In genomic region chr17:47832501-47833028, GRCm38 (mm10) we compare ENCODE assay signal across 9 mouse cellular contexts. TPM values are rescaled to one million over a fixed set of nuclear protein-coding genes. Genes with fewer than 3 reads are reported as not detected.
DNase-seq lines count a peak whose midpoint lies in the region; ATAC-seq lines count a peak whose summit lies in the region.
"Had no signal": no experiment of that assay in that cellular context is flagged by ENCODE, and none has a peak within 500 bp of the region (broad histone marks: within the 10 kb centered on the region; RNA-seq: fewer than 3 reads in every experiment).

No protein-coding gene starts in this region.

- H3K9ac ChIP-seq in lung, embryonic 15.5 days: peak overlapping the region; percentile 67
- peak overlapping the region; percentile 58 for H3K9ac ChIP-seq in forebrain, embryonic 11.5 days (ENCODE audit: low read length)
- H3K9ac ChIP-seq in limb, embryonic 13.5 days: peak overlapping the region; percentile 93
- peak overlapping the region; percentile 53 for H3K9ac ChIP-seq in neural tube, embryonic 15.5 days (replicated peaks)

- DNase-seq in lung, postnatal 25 days (ENCODE audit: low spot score): no peak
- DNase-seq in forebrain, embryonic 11.5 days (ENCODE audit: low spot score): peak; percentile 66
- no peak for DNase-seq in gastrocnemius, postnatal 4 days (ENCODE audit: low spot score in 2 of 2)
- DNase-seq in left cerebral cortex, postnatal 10 days (ENCODE audit: extremely low spot score in 1 of 2, low spot score in 2 of 2): no peak
- DNase-seq in cerebellum, postnatal 10 days: no peak

- H3K9me3 ChIP-seq in lung, embryonic 15.5 days: no peaks in the 10 kb centered on the region
- H3K9me3 ChIP-seq in forebrain, embryonic 11.5 days (ENCODE audit: control insufficient read depth, low read length): no peaks in the 10 kb centered on the region
- H3K9me3 ChIP-seq in limb, embryonic 13.5 days: no peaks in the 10 kb centered on the region
- H3K9me3 ChIP-seq in neural tube, embryonic 15.5 days (replicated peaks): no peaks in the 10 kb centered on the region

- H3K27me3 ChIP-seq in lung, embryonic 15.5 days: no peaks in the 10 kb centered on the region
- H3K27me3 ChIP-seq in forebrain, embryonic 11.5 days (ENCODE audit: control insufficient read depth, insufficient read depth, low read length): peaks cover 22% of the 10 kb centered on the region
- peaks cover 22% of the 10 kb centered on the region for H3K27me3 ChIP-seq in limb, embryonic 13.5 days
- peaks cover 54% of the 10 kb centered on the region for H3K27me3 ChIP-seq in neural tube, embryonic 15.5 days (replicated peaks)

- under 1% methylated on average over 17 of the region's 17 CpGs for WGBS in lung, embryonic 15.5 days
- 2% methylated on average over 17 of the region's 17 CpGs for WGBS in forebrain, embryonic 11.5 days
- WGBS in limb, embryonic 13.5 days: under 1% methylated on average over 15 of the region's 17 CpGs
- WGBS in neural tube, embryonic 15.5 days: 2% methylated on average over 17 of the region's 17 CpGs

- H3K27ac ChIP-seq in lung, embryonic 15.5 days: peak overlapping the region; percentile 94
- H3K27ac ChIP-seq in forebrain, embryonic 11.5 days (ENCODE audit: low read depth, low read length): no peak overlapping the region
- peak overlapping the region; percentile 96 for H3K27ac ChIP-seq in limb, embryonic 13.5 days
- peak overlapping the region; percentile 19; the same call in 1 of the 2 replicates for H3K27ac ChIP-seq in neural tube, embryonic 15.5 days (replicated peaks)
- H3K27ac ChIP-seq: macrophage had no signal

- intact Hi-C loops in left cerebral cortex, postnatal 10 days (cut with DNase I): no loop called here

- peak; percentile 60 for ATAC-seq in lung, embryonic 15.5 days (ENCODE audit: borderline replicate concordance, extremely low read depth, low FRiP score, low TSS enrichment)
- peak; percentile 65 for ATAC-seq in forebrain, embryonic 11.5 days (replicated peaks; ENCODE audit: low FRiP score)
- peak; percentile 37 for ATAC-seq in limb, embryonic 13.5 days (ENCODE audit: low FRiP score, low read depth)
- ATAC-seq in neural tube, embryonic 15.5 days (ENCODE audit: low FRiP score): peak; percentile 37

- peak overlapping the region; percentile 76 for H3K4me3 ChIP-seq in lung, embryonic 15.5 days
- peak overlapping the region; percentile 55 for H3K4me3 ChIP-seq in forebrain, embryonic 11.5 days (ENCODE audit: low read depth, low read length)
- peak overlapping the region; percentile 93 for H3K4me3 ChIP-seq in limb, embryonic 13.5 days
- peak overlapping the region; percentile 53 for H3K4me3 ChIP-seq in neural tube, embryonic 15.5 days (replicated peaks)

- H3K4me2 ChIP-seq in lung, embryonic 15.5 days: peak overlapping the region; percentile 88
- peak overlapping the region; percentile 93 for H3K4me2 ChIP-seq in forebrain, embryonic 11.5 days (ENCODE audit: low read depth, low read length, severe bottlenecking)
- H3K4me2 ChIP-seq in limb, embryonic 13.5 days (replicated peaks): peak overlapping the region; percentile 93
- peak overlapping the region; percentile 96 for H3K4me2 ChIP-seq in neural tube, embryonic 15.5 days

- H3K36me3 ChIP-seq in lung, embryonic 15.5 days: peaks cover 16% of the 10 kb centered on the region
- H3K36me3 ChIP-seq in forebrain, embryonic 11.5 days (ENCODE audit: control insufficient read depth, insufficient read depth, low read length): no peaks in the 10 kb centered on the region
- H3K36me3 ChIP-seq in limb, embryonic 13.5 days: peaks cover 34% of the 10 kb centered on the region
- no peaks in the 10 kb centered on the region for H3K36me3 ChIP-seq in neural tube, embryonic 15.5 days

- H3K4me1 ChIP-seq in lung, embryonic 15.5 days: peaks cover 55% of the 10 kb centered on the region
- H3K4me1 ChIP-seq in forebrain, embryonic 11.5 days (replicated peaks; ENCODE audit: control insufficient read depth, insufficient read depth, low read length): peaks cover 20% of the 10 kb centered on the region
- peaks cover 61% of the 10 kb centered on the region for H3K4me1 ChIP-seq in limb, embryonic 13.5 days
- H3K4me1 ChIP-seq in neural tube, embryonic 15.5 days: peaks cover 37% of the 10 kb centered on the region

RNA-seq across cellular contexts. Expression of gene Mdfi, which starts 1.9 kb away (rescaled TPM):
- polyA plus RNA-seq in lung, embryonic 15.5 days (2015; fragmentation: Nextera tagmentation; extraction: Ambion mirVana): 19.3 and 20.6 TPM in 2 replicates
- 20.6 and 23.6 TPM in 2 replicates for polyA plus RNA-seq in forebrain, embryonic 11.5 days (2014; fragmentation: Nextera tagmentation; extraction: Ambion mirVana)
- polyA plus RNA-seq in limb, embryonic 13.5 days (2015; fragmentation: Nextera tagmentation; extraction: Ambion mirVana): 30.9 and 33.9 TPM in 2 replicates
- 3.3 and 4.4 TPM in 2 replicates for polyA plus RNA-seq in neural tube, embryonic 15.5 days (2015; fragmentation: Nextera tagmentation; extraction: Ambion mirVana)
- 10 to 100 TPM; 12.0 to 13.0 TPM for total RNA-seq in gastrocnemius, postnatal 4 days (2021)
- 1 to 10 TPM; 1.5 to 1.7 TPM for total RNA-seq in left cerebral cortex, postnatal 10 days (2021)
- polyA plus RNA-seq: macrophage had no signal
